Mouse (Mus musculus) gastrocnemius, adult 18-20 months (tissue): ENCODE measurements at regions not wholly inside any gene's neighbourhood (a gene's known extent, or its start where the extent isn't known, plus 50 kb on each side); places are given as distances from the start of the nearest gene placed in this dataset.
A peak's percentile ranks its signal among the peaks of the same experiment; 100 is the strongest.

Experiments
- DNase-seq: peaks from one replicate; pipeline ENCODE4 v3.0.0; 2021; ENCODE audit warnings: low spot score

DNA sequence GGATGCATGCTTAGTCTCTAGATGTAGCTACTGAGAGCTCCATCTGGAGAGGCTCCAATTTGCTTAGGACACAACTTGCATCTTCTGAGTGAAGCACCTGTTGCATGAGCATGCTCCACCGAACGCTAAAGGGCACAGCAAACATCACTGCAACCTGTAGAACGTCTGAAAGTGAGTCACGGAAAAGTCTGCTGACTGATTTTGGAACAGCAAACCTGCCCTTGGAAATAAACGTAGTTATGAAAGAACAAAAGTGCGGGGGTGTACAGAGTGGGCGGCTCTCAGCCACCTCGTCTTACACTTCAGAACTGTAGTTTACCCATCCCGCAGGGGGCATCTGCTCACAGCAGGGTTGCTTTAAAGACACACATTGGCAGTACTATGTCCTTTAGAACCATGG lies 97.0 kb upstream of the Rxylt1 start:
- no peak for DNase-seq

DNA sequence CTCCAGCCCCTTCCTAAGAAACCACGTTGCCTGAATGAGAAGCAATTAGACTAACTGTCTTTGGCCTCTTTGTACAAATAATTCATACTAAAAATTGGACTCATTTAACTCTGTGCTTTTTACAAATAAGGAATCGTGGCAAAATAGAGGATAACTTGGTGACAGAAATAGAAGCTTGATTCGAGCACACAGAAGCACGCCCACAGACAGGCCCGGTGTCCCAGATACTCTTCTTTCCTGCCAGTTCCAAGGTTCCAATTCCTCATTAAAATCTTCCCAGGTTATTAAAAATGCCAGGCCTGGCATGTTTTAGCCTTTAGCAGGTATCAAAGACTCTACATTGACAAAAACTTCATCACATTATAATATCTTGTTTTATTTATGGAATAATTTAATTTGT lies 96.2 kb upstream of the Rxylt1 start:
- DNase-seq = no peak

DNA sequence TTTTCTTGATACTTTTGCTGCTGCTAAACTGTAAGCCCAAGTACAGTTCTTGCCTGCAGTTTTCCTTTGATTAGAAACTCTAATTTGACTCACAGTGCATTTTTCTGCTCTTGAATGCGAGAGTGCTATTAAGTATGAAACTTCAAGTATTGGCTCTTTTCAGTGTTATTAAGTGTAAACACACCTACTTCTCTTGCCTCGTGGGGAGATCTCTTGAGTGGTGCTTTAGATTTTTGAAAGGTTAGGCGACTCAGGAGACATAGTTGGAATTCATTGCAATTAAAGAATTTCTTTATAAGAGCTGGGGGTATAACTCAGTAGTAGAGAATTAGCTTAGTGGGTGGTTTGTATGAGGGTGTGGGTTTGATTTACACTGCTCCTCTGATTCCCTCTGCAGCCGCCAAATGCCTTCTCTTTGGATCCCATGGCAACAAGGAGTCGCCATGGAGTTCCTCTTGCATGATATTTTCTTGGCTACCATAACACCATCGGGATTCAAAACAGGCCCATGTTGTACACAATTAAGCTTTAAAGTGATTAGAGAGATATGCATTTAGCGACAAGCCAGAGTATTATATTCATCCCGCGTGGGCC lies 88.1 kb upstream of the Rxylt1 start:
- DNase-seq = no peak

- DNase-seq = peak; percentile 9
Observed at GRCm38 (mm10) chr10:122183025-122183424, 85.9 kb upstream of the Rxylt1 start.

DNA sequence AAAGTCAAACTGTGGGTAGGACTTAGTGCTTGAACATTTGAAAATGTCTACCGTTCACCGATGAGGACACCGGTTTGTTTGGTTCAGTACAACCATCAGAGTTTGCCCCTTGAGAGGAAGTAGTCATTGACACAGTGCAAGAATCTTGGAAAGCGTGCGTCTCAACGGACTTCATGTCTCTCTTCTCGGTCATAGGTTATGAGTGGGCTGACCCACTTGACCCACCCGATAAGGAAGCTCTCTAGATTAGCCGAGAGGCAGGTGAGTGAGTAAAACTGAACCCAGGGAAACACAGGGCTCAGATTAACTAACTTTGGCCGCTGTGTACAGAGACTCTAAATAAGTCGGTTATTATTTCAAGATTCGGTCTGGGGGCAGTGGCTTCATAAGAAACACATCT lies 51.9 kb upstream of the Rxylt1 start:
- no peak for DNase-seq

DNA sequence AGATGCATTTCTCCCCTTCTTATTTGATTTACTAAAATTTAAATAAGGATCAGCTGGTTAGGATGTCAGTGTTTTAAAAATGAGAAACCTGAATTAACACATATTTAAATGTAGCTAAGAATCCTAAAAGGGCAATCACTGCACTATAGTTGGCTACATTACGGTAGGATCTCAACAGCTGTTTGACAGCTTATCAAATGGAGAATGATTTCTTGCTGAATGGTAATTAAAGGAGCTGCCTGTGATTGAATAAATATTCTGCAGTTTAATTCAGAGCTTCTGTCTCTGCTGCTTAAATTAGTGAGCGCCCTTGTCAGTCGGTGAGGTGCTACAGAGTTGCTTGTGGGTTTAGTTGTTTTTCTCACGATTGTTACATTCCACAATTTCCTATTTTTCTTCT lies 51.4 kb upstream of the Rxylt1 start:
- no peak for DNase-seq
